17 mouse cellular contexts compared by ENCODE assay signal in genomic region chr14:75235552-75235951, GRCm38 (mm10). TPM values are rescaled to one million over a fixed set of nuclear protein-coding genes. Genes with fewer than 3 reads are reported as not detected.
DNase-seq lines count a peak whose midpoint lies in the region; ATAC-seq lines count a peak whose summit lies in the region.
"Had no signal": no experiment of that assay in that cellular context is flagged by ENCODE, and none has a peak within 500 bp of the region (broad histone marks: within the 10 kb centered on the region; RNA-seq: fewer than 3 reads in every experiment).

No protein-coding gene starts in this region.

- H3K4me2 ChIP-seq in midbrain, embryonic 14.5 days (ENCODE audit: low read length) = peak overlapping the region; percentile 41
- H3K4me2 ChIP-seq: embryonic facial prominence, embryonic 12.5 days; heart, embryonic 13.5 days; stomach, embryonic 15.5 days had no signal

- H3K9me3 ChIP-seq in hindbrain, embryonic 10.5 days = no peaks in the 10 kb centered on the region
- no peaks in the 10 kb centered on the region for H3K9me3 ChIP-seq in midbrain, embryonic 14.5 days (ENCODE audit: control insufficient read depth, low read length)
- H3K9me3 ChIP-seq: embryonic facial prominence, embryonic 12.5 days; heart, embryonic 13.5 days; stomach, embryonic 15.5 days had no signal

- ATAC-seq in midbrain, embryonic 14.5 days (ENCODE audit: low FRiP score, low TSS enrichment) = no peak
- ATAC-seq: liver, postnatal 0 days had no signal

- no peaks in the 10 kb centered on the region for H3K27me3 ChIP-seq in hindbrain, embryonic 10.5 days (ENCODE audit: insufficient read depth, poor library complexity, severe bottlenecking)
- no peaks in the 10 kb centered on the region for H3K27me3 ChIP-seq in midbrain, embryonic 14.5 days (ENCODE audit: control insufficient read depth, insufficient read depth, low read length)
- H3K27me3 ChIP-seq: embryonic facial prominence, embryonic 12.5 days; heart, embryonic 13.5 days; stomach, embryonic 15.5 days had no signal

- peaks cover 17% of the 10 kb centered on the region; the same call in 1 of the 2 replicates for H3K4me1 ChIP-seq in hindbrain, embryonic 10.5 days (replicated peaks)
- H3K4me1 ChIP-seq in midbrain, embryonic 14.5 days (ENCODE audit: control insufficient read depth, insufficient read depth, low read length) = peaks cover 14% of the 10 kb centered on the region; the same call in 1 of the 2 replicates
- H3K4me1 ChIP-seq: heart, embryonic 13.5 days; stomach, embryonic 15.5 days had no signal

- no peak overlapping the region for H3K27ac ChIP-seq in hindbrain, embryonic 10.5 days
- 0 out of 2 replicates have a peak overlapping the region, but pooled peaks have one; percentile 5 for H3K27ac ChIP-seq in midbrain, embryonic 14.5 days (replicated peaks; ENCODE audit: low read depth, low read length)
- H3K27ac ChIP-seq: embryonic facial prominence, embryonic 12.5 days; heart, embryonic 13.5 days; stomach, embryonic 15.5 days had no signal

- H3K4me3 ChIP-seq in hindbrain, embryonic 10.5 days = no peak overlapping the region
- no peak overlapping the region for H3K4me3 ChIP-seq in midbrain, embryonic 14.5 days (replicated peaks; ENCODE audit: low read depth, low read length)
- H3K4me3 ChIP-seq: embryonic facial prominence, embryonic 12.5 days; heart, embryonic 13.5 days; myocyte; stomach, embryonic 15.5 days had no signal

- H3K9ac ChIP-seq in midbrain, embryonic 14.5 days (replicated peaks; ENCODE audit: low read length) = no peak overlapping the region
- H3K9ac ChIP-seq: embryonic facial prominence, embryonic 12.5 days; heart, embryonic 13.5 days; liver, postnatal 0 days; stomach, embryonic 15.5 days had no signal

- peak; percentile 16 to 43 for DNase-seq in kidney, postnatal 4 days
- DNase-seq in kidney, postnatal 14 days = no peak
- peak; percentile 3 for DNase-seq in hindbrain, embryonic 10.5 days (ENCODE audit: low spot score)
- DNase-seq in midbrain, embryonic 14.5 days = no peak
- DNase-seq in left cerebral cortex, adult 9 months (ENCODE audit: low spot score in 2 of 2) = no peak
- no peak for DNase-seq in retina, embryonic 14.5 days (ENCODE audit: low spot score)
- no peak for DNase-seq in cerebellum, postnatal 14 days
- DNase-seq: adrenal gland, postnatal 25 days; kidney, postnatal 10 days; liver, postnatal 0 days; thymus, postnatal 25 days had no signal

- WGBS in hindbrain, embryonic 10.5 days = 89% methylated on average over 8 of the region's 8 CpGs
- WGBS in midbrain, embryonic 14.5 days = 68% methylated on average over 8 of the region's 8 CpGs

- H3K36me3 ChIP-seq in hindbrain, embryonic 10.5 days = no peaks in the 10 kb centered on the region
- no peaks in the 10 kb centered on the region for H3K36me3 ChIP-seq in midbrain, embryonic 14.5 days (ENCODE audit: control insufficient read depth, insufficient read depth, low read length)
- H3K36me3 ChIP-seq: embryonic facial prominence, embryonic 12.5 days; heart, embryonic 13.5 days; stomach, embryonic 15.5 days had no signal

RNA-seq across cellular contexts. Expression of gene Cpb2, which starts 6.5 kb away (rescaled TPM):
- polyA plus RNA-seq in hindbrain, embryonic 10.5 days (2016; fragmentation: Nextera tagmentation; extraction: Ambion mirVana) = not detected in 2 replicates
- polyA plus RNA-seq in midbrain, embryonic 14.5 days (2014; fragmentation: Nextera tagmentation; extraction: Ambion mirVana) = not detected in 2 replicates
- polyA plus RNA-seq: C2C12; limb, embryonic 14.5 days; myocyte had no signal

RNA-seq across cellular contexts. Expression of gene Zc3h13, which starts 48.6 kb away (rescaled TPM):
- 32.2 and 36.0 TPM in 2 replicates for polyA plus RNA-seq in hindbrain, embryonic 10.5 days (2016; fragmentation: Nextera tagmentation; extraction: Ambion mirVana)
- polyA plus RNA-seq in midbrain, embryonic 14.5 days (2014; fragmentation: Nextera tagmentation; extraction: Ambion mirVana) = 34.5 and 40.1 TPM in 2 replicates

Comparison
In these comparisons a context has a peak if more than half of its experiments do, and no peak if none do; other contexts are left out.
1. DNase-seq: peak in kidney, postnatal 4 days (2 of 2) and hindbrain, embryonic 10.5 days (single experiment); none in kidney, postnatal 14 days (single experiment), midbrain, embryonic 14.5 days (single experiment), left cerebral cortex, adult 9 months (0 of 2), retina, embryonic 14.5 days (single experiment) and cerebellum, postnatal 14 days (0 of 2).